Mouse (Mus musculus) heart, embryonic 11.5 days (tissue): ENCODE results near the gene Prr9. TPM values are rescaled to one million over a fixed set of nuclear protein-coding genes. Genes with fewer than 3 reads are reported as not detected.

Experiments used
- ATAC-seq: fragments of 200-750 bp; cut with Nextera tagmentation; replicated peaks from 2 replicates; pipeline ENCODE4 v1.8.0; 2017; ENCODE audit warnings: moderate library complexity; ENCODE audit not compliant: insufficient number of reproducible peaks, low FRiP score, low TSS enrichment
- H3K27ac ChIP-seq: fragments of 300-500 bp; sonication (generic); 2 replicates; pipeline ENCODE4 v1.5.1; 2014; ENCODE audit warnings: mild to moderate bottlenecking, low read depth, low read length
- H3K27me3 ChIP-seq: fragments of 300-500 bp; sonication (generic); 2 replicates; pipeline ENCODE4 v1.6.1; 2014; ENCODE audit warnings: mild to moderate bottlenecking, low read length, mixed read lengths; ENCODE audit not compliant: control insufficient read depth, insufficient read depth
- H3K36me3 ChIP-seq: fragments of 300-500 bp; sonication (generic); 2 replicates; pipeline ENCODE4 v1.6.1; 2014; ENCODE audit warnings: mild to moderate bottlenecking, low read length, moderate library complexity, mixed read lengths; ENCODE audit not compliant: control insufficient read depth, insufficient read depth
- H3K4me1 ChIP-seq: fragments of 300-500 bp; sonication (generic); 2 replicates; pipeline ENCODE4 v1.6.1; 2014; ENCODE audit warnings: low read length; ENCODE audit not compliant: control insufficient read depth, insufficient read depth
- H3K4me2 ChIP-seq: fragments of 300-500 bp; sonication (generic); 2 replicates; pipeline ENCODE4 v1.6.1; 2014; ENCODE audit warnings: mild to moderate bottlenecking, moderate library complexity
- H3K4me3 ChIP-seq: fragments of 300-500 bp; sonication (generic); 2 replicates; pipeline ENCODE4 v1.5.1; 2014; ENCODE audit warnings: low read depth, low read length
- H3K9ac ChIP-seq: fragments of 300-500 bp; sonication (generic); 2 replicates; pipeline ENCODE4 v1.6.1; 2014; ENCODE audit warnings: mild to moderate bottlenecking, low read depth, low read length, moderate library complexity
- H3K9me3 ChIP-seq: fragments of 300-500 bp; sonication (generic); replicated peaks from 2 replicates; pipeline ENCODE4 v1.6.1; 2016; ENCODE audit warnings: low read length; ENCODE audit not compliant: control insufficient read depth
- WGBS: fragments of 180-500 bp; shearing (Covaris S2); extraction: QIAGEN DNeasy Blood & Tissue Kit; methylation state at CpG from one replicate; pipeline ENCODE4 v1.1.7; 2014; ENCODE audit not compliant: insufficient replicate concordance; 5-methylcytosine and 5-hydroxymethylcytosine counted together
- polyA plus RNA-seq: library from polyadenylated mRNA; unstranded; fragments of >200 nt; fragmentation: Nextera tagmentation; extraction: Ambion mirVana; gene quantifications from 2 replicates; pipeline ENCODE4 v1.2.1, GENCODE M21; 2014

The Prr9 gene
- not detected in 2 replicates for polyA plus RNA-seq

- ATAC-seq = no peak
- 77% methylated on average over 5 of the region's 5 CpGs for WGBS
- Histone ChIP-seq H3K36me3 (no peaks in the 10 kb centered on the region), H3K9ac (no peak within 1 kb of the TSS), H3K4me1 (no peaks in the 10 kb centered on the region), H3K27ac (no peak within 1 kb of the TSS), H3K4me2 (no peak within 1 kb of the TSS), H3K27me3 (no peaks in the 10 kb centered on the region), H3K9me3 (no peaks in the 10 kb centered on the region), H3K4me3 (no peak within 1 kb of the TSS)
Observed at GRCm38 (mm10) chr3:92123847-92124246, at the start of gene Prr9. Gene Prr9 (minus strand): TSS chr3:92123947.

GRCm38 (mm10) chr3:92169847-92170246 is 46.1 kb upstream of the Prr9 start:
- no peak overlapping the region for H3K4me3 ChIP-seq
- H3K4me2 ChIP-seq = no peak overlapping the region
- no peaks in the 10 kb centered on the region for H3K4me1 ChIP-seq
- no peaks in the 10 kb centered on the region for H3K27me3 ChIP-seq
- H3K9me3 ChIP-seq = no peaks in the 10 kb centered on the region
- no peaks in the 10 kb centered on the region for H3K36me3 ChIP-seq
- WGBS = 71% methylated on average over 3 of the region's 3 CpGs
- no peak overlapping the region for H3K9ac ChIP-seq
- ATAC-seq = no peak
- no peak overlapping the region for H3K27ac ChIP-seq

- Histone ChIP-seq H3K27me3 (no peaks in the 10 kb centered on the region), H3K36me3 (no peaks in the 10 kb centered on the region), H3K27ac (no peak overlapping the region), H3K9me3 (no peaks in the 10 kb centered on the region), H3K4me2 (no peak overlapping the region), H3K9ac (no peak overlapping the region), H3K4me3 (no peak overlapping the region), H3K4me1 (no peaks in the 10 kb centered on the region)
- no peak for ATAC-seq
Observed at GRCm38 (mm10) chr3:92153322-92153721, 29.6 kb upstream of the Prr9 start.

GRCm38 (mm10) chr3:92150631-92151277 is 27.0 kb upstream of the Prr9 start:
- Histone ChIP-seq H3K4me3 (no peak overlapping the region), H3K36me3 (no peaks in the 10 kb centered on the region), H3K27ac (no peak overlapping the region), H3K9me3 (no peaks in the 10 kb centered on the region), H3K27me3 (no peaks in the 10 kb centered on the region), H3K4me2 (no peak overlapping the region), H3K4me1 (no peaks in the 10 kb centered on the region), H3K9ac (no peak overlapping the region)
- no peak for ATAC-seq
- WGBS = 20% methylated on average over 8 of the region's 8 CpGs

GRCm38 (mm10) chr3:92147913-92148312 is 24.2 kb upstream of the Prr9 start:
- Histone ChIP-seq H3K4me1 (no peaks in the 10 kb centered on the region), H3K27me3 (no peaks in the 10 kb centered on the region), H3K9me3 (no peaks in the 10 kb centered on the region), H3K9ac (no peak overlapping the region), H3K4me2 (no peak overlapping the region), H3K36me3 (no peaks in the 10 kb centered on the region), H3K27ac (no peak overlapping the region), H3K4me3 (no peak overlapping the region)
- ATAC-seq = no peak
- WGBS = 64% methylated on average over 5 of the region's 5 CpGs

- no peak for ATAC-seq
- 31% methylated on average over 2 of the region's 2 CpGs for WGBS
- H3K9me3 ChIP-seq = no peaks in the 10 kb centered on the region
- no peaks in the 10 kb centered on the region for H3K36me3 ChIP-seq
- H3K9ac ChIP-seq = no peak overlapping the region
- no peak overlapping the region for H3K27ac ChIP-seq
- H3K4me2 ChIP-seq = no peak overlapping the region
- H3K4me3 ChIP-seq = no peak overlapping the region
- no peaks in the 10 kb centered on the region for H3K27me3 ChIP-seq
- H3K4me1 ChIP-seq = no peaks in the 10 kb centered on the region
Observed at GRCm38 (mm10) chr3:92147420-92147819, 23.7 kb upstream of the Prr9 start.

GRCm38 (mm10) chr3:92142644-92143043 is 18.9 kb upstream of the Prr9 start, which contains the start of gene Lelp1:
Gene Lelp1 (minus strand): TSS chr3:92142744.
- Histone ChIP-seq H3K27ac (no peak within 1 kb of the TSS), H3K36me3 (no peaks in the 10 kb centered on the region), H3K4me3 (no peak within 1 kb of the TSS), H3K4me2 (no peak within 1 kb of the TSS), H3K9me3 (no peaks in the 10 kb centered on the region), H3K4me1 (no peaks in the 10 kb centered on the region), H3K9ac (no peak within 1 kb of the TSS), H3K27me3 (no peaks in the 10 kb centered on the region)
- ATAC-seq = no peak
- WGBS = 70% methylated on average over 1 of the region's 1 CpGs

- H3K27ac ChIP-seq = no peak overlapping the region
- ATAC-seq = no peak
- no peaks in the 10 kb centered on the region for H3K4me1 ChIP-seq
- no peaks in the 10 kb centered on the region for H3K27me3 ChIP-seq
- H3K4me3 ChIP-seq = no peak overlapping the region
- no peak overlapping the region for H3K9ac ChIP-seq
- no peak overlapping the region for H3K4me2 ChIP-seq
- 77% methylated on average over 3 of the region's 3 CpGs for WGBS
- no peaks in the 10 kb centered on the region for H3K9me3 ChIP-seq
- no peaks in the 10 kb centered on the region for H3K36me3 ChIP-seq
Observed at GRCm38 (mm10) chr3:92120902-92121301, 2.8 kb downstream of the Prr9 start.

- 28% methylated on average over 3 of the region's 3 CpGs for WGBS
- no peak for ATAC-seq
Observed at GRCm38 (mm10) chr3:92117930-92118329, 5.8 kb downstream of the Prr9 start.

More at GRCm38 (mm10) chr3:92117930-92118329, 5.8 kb downstream of the Prr9 start:
- Histone ChIP-seq H3K4me1 (no peaks in the 10 kb centered on the region), H3K36me3 (no peaks in the 10 kb centered on the region), H3K27me3 (no peaks in the 10 kb centered on the region), H3K9ac (no peak overlapping the region), H3K27ac (no peak overlapping the region), H3K4me2 (no peak overlapping the region), H3K9me3 (no peaks in the 10 kb centered on the region), H3K4me3 (no peak overlapping the region)
